Mouse (Mus musculus): ENCODE data around the gene Mrps27. TPM values are rescaled to one million over a fixed set of nuclear protein-coding genes. Genes with fewer than 3 reads are reported as not detected.

Mrps27 gene
- total and polyA plus RNA-seq, 3 experiments: 32.6 to 64.8 (median 46.8) TPM

DNA sequence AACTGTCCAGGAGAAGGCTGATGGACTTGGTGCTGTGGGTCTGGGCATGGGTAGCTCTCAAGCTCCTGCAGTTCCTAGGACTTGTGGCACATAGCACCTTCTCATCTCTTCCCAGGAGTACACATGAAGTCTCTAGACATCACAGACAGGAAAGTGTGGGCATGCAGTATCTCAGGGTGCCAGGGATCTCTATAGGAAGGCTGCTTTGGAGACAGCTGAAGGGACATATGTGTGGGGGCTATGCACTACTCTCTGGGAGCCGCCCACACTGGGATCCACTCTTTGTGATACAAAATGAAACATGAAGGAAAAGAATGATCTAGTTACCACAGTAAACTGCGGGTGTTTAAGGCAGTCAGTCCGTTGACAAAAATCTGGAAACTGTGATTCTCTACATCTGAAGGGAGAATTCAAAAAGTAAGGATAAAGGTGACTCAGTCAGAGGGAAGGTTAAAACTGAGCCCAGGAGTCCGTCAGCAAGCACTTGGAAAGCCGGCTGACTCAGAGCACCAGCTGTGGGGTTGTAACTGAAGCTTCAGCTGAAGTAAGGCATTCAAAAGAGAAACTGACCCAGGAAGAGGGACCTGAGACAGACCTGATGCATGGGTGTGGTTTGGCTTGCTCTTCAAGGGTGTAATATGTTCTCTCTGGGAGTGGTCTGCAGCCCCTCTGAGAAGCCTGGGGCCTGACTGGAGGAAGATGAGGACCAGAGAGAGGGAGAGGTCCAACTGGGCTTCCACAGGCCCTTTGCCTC lies 22.0 kb downstream of the Mrps27 start:
- H3K4me2 ChIP-seq (ENCODE audit: insufficient read depth, low read depth, poor library complexity, severe bottlenecking): no peak overlapping the region
- H3K36me3 ChIP-seq (replicated peaks in 1 of 2; ENCODE audit: control insufficient read depth in 1 of 2, insufficient read depth in 1 of 2, low read length in 1 of 2): peaks cover 34 to 83% of the 10 kb centered on the region in 2 experiments
- in situ Hi-C loops (cut with MboI; ENCODE audit: low pct_ligation_motif_present, low pct_unique_long_range_greater_than_20kb, low sequenced_read_pairs) (no loop called here), dilution Hi-C loops (cut with MboI; ENCODE audit: extremely low pct_ligation_motif_present, extremely low pct_unique_long_range_greater_than_20kb, low sequenced_read_pairs) (no loop called here)
- no peaks in the 10 kb centered on the region for H3K79me2 ChIP-seq (replicated peaks; ENCODE audit: control insufficient read depth, extremely low read depth, insufficient read depth, poor library complexity, severe bottlenecking)
- H3K9ac ChIP-seq (ENCODE audit: insufficient read depth, low read depth): no peak overlapping the region
- peaks cover 0 to 10% of the 10 kb centered on the region in 2 experiments; a peak in 2 of 4 replicates for H3K4me1 ChIP-seq (ENCODE audit: control insufficient read depth in 1 of 2, insufficient read depth in 2 of 2)
- no peaks in the 10 kb centered on the region for H3K27me3 ChIP-seq (replicated peaks)
- DNase-seq (ENCODE audit: extremely low read depth): no peak
- H3K4me3 ChIP-seq (replicated peaks in 1 of 3; ENCODE audit: low read depth in 2 of 3, low read length in 2 of 3, poor library complexity in 1 of 3): no peak overlapping the region
- TF ChIP-seq RCOR1 (conservative IDR thresholded peaks at IDR 0.05; ENCODE audit: low read depth, low read length): no peak
- no peak for TF ChIP-seq POLR2AphosphoS2 (IDR thresholded peaks at IDR 0.05; ENCODE audit: low read depth, low read length)
- no peak for TF ChIP-seq NELFE (IDR thresholded peaks at IDR 0.05; ENCODE audit: low read depth, low read length)
- no peak for TF ChIP-seq TCF12 (IDR thresholded peaks at IDR 0.05; ENCODE audit: low read depth, low read length)
- TF ChIP-seq JUN (IDR thresholded peaks at IDR 0.05; ENCODE audit: insufficient read depth, low read depth, low read length): no peak
- TF ChIP-seq MAX (IDR thresholded peaks at IDR 0.05; ENCODE audit: low read length): no peak
- TF ChIP-seq SIN3A (IDR thresholded peaks at IDR 0.05; ENCODE audit: low read length): no peak
- TF ChIP-seq TBP (conservative IDR thresholded peaks at IDR 0.05; ENCODE audit: low read depth, low read length): no peak
- no peak for TF ChIP-seq IRF4 (IDR thresholded peaks at IDR 0.05; ENCODE audit: low read depth, low read length)
- no peak for TF ChIP-seq USF1 (IDR thresholded peaks at IDR 0.05; ENCODE audit: low read depth, low read length)
- no peak for TF ChIP-seq EP300 (IDR thresholded peaks at IDR 0.05; ENCODE audit: low read length)
- TF ChIP-seq ZKSCAN1 (IDR thresholded peaks at IDR 0.05; ENCODE audit: borderline replicate concordance, low read depth, low read length): no peak
- TF ChIP-seq USF2 (conservative IDR thresholded peaks at IDR 0.05; ENCODE audit: low read depth, low read length): no peak
- no peak for TF ChIP-seq MXI1 (IDR thresholded peaks at IDR 0.05; ENCODE audit: low read depth, low read length)
- TF ChIP-seq CTCF (conservative IDR thresholded peaks at IDR 0.05 in 1 of 2, IDR thresholded peaks at IDR 0.05 in 1 of 2; ENCODE audit: low read depth in 2 of 2, low read length in 2 of 2): no peak
- TF ChIP-seq CHD2 (IDR thresholded peaks at IDR 0.05; ENCODE audit: low read length): no peak
- no peak for TF ChIP-seq SMC3 (IDR thresholded peaks at IDR 0.05; ENCODE audit: low read depth, low read length)
- no peak for TF ChIP-seq E2F4 (IDR thresholded peaks at IDR 0.05; ENCODE audit: insufficient replicate concordance, low read depth, low read length)
- TF ChIP-seq RAD21 (IDR thresholded peaks at IDR 0.05; ENCODE audit: low read depth, low read length): no peak
- no peak overlapping the region for H3K27ac ChIP-seq (ENCODE audit: insufficient read depth, low read depth)
- H3K9me3 ChIP-seq (replicated peaks; ENCODE audit: low read length): no peaks in the 10 kb centered on the region

DNA sequence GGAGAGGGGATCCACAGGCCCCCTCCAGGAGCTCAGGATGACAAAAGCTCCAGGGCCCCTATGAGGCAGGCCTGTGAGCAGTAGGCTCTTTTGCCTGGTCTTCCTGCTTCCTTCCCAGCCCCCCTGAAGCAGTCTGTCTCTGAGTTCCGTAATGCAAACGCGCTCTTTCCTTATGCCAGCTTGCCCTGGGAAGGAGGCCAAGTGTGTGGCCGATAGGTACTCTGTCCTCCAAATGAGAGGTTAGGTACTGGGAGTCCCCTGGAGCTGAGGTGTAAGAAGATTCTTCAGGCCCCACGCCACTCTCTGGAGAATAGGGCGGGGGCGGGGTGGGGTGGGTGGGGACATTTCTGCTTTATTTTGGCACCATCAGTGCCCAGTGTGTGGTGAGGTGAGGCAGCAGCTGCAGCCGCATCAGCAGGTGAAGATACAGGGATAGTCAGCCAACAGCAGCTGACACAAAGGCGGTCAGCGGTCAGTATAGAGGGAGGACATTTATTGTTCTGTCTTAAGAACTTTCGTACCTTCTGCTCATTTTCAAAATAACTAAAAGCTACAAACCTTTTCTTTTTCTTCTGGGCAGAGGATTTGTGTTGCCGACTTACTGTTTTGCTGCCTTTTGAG lies 23.1 kb downstream of the Mrps27 start:
- no peak for DNase-seq (ENCODE audit: extremely low read depth)
- H3K9me3 ChIP-seq (replicated peaks; ENCODE audit: low read length): no peaks in the 10 kb centered on the region
- peaks cover 31 to 82% of the 10 kb centered on the region in 2 experiments for H3K36me3 ChIP-seq (replicated peaks in 1 of 2; ENCODE audit: control insufficient read depth in 1 of 2, insufficient read depth in 1 of 2, low read length in 1 of 2)
- no peak overlapping the region for H3K27ac ChIP-seq (ENCODE audit: insufficient read depth, low read depth)
- no peak overlapping the region for H3K4me3 ChIP-seq (replicated peaks in 1 of 3; ENCODE audit: low read depth in 2 of 3, low read length in 2 of 3, poor library complexity in 1 of 3)
- TF ChIP-seq IRF4 (IDR thresholded peaks at IDR 0.05; ENCODE audit: low read depth, low read length): no peak
- no peak for TF ChIP-seq USF1 (IDR thresholded peaks at IDR 0.05; ENCODE audit: low read depth, low read length)
- no peak for TF ChIP-seq NELFE (IDR thresholded peaks at IDR 0.05; ENCODE audit: low read depth, low read length)
- TF ChIP-seq ZC3H11A (IDR thresholded peaks at IDR 0.05; ENCODE audit: low read depth, low read length): no peak
- no peak for TF ChIP-seq SIN3A (IDR thresholded peaks at IDR 0.05; ENCODE audit: low read length)
- TF ChIP-seq HCFC1 (IDR thresholded peaks at IDR 0.05; ENCODE audit: low read depth, low read length): no peak
- no peaks in the 10 kb centered on the region for H3K79me2 ChIP-seq (replicated peaks; ENCODE audit: control insufficient read depth, extremely low read depth, insufficient read depth, poor library complexity, severe bottlenecking)
- no peak overlapping the region for H3K9ac ChIP-seq (ENCODE audit: insufficient read depth, low read depth)
- peaks cover 0 to 14% of the 10 kb centered on the region in 2 experiments; a peak in 2 of 4 replicates for H3K4me1 ChIP-seq (ENCODE audit: control insufficient read depth in 1 of 2, insufficient read depth in 2 of 2)
- H3K4me2 ChIP-seq (ENCODE audit: insufficient read depth, low read depth, poor library complexity, severe bottlenecking): no peak overlapping the region
- dilution Hi-C loops (cut with MboI; ENCODE audit: extremely low pct_ligation_motif_present, extremely low pct_unique_long_range_greater_than_20kb, low sequenced_read_pairs) (no loop called here), in situ Hi-C loops (cut with MboI; ENCODE audit: low pct_ligation_motif_present, low pct_unique_long_range_greater_than_20kb, low sequenced_read_pairs) (no loop called here)
- H3K27me3 ChIP-seq (replicated peaks): no peaks in the 10 kb centered on the region
